Mouse (Mus musculus): ENCODE measurements around the gene Cd80.

Gene Cd80

GRCm38 (mm10) chr16:38450707-38451106 is 4.7 kb upstream of the Cd80 start:
- DNase-seq: no peak

DNA sequence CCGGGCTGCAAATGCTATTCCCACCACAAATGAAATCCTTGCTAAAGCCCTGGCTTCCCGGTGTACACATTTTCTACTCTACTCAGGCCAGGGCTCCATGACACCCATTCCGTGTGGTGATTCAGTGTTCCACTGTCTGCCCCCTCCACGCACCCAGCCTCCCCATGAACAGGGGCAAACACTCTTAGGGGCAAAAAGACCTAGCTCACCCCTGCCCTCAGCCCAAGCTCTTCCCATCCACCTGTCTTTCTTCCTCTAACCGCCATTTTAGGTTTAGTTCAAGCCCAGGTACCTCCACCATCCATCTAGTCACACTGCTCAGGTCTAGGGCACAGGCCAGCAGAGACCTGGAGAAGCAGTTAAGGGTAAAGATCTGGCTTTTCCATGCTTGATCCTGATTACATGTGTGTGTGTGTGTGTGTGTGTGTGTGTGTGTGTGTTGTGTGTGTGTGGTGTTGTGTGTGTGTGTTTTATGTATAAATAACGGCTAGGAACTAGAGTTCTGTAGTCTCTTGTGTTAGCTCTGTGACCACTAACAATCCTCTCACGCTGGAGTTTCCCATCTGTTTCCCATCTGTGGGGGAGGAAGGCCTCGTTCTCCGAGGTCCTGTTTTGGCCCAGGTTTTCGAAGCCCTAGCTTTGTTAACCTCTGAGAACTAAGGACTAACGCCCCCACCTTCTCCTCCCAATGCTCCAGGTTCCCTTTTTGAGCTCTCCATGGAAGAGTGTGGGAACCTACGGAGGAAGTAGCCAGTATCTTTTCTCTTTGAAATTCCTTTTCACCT is 3.7 kb upstream of the Cd80 start:
- peak in 1 of 2 experiments; percentile 40 for DNase-seq

DNA sequence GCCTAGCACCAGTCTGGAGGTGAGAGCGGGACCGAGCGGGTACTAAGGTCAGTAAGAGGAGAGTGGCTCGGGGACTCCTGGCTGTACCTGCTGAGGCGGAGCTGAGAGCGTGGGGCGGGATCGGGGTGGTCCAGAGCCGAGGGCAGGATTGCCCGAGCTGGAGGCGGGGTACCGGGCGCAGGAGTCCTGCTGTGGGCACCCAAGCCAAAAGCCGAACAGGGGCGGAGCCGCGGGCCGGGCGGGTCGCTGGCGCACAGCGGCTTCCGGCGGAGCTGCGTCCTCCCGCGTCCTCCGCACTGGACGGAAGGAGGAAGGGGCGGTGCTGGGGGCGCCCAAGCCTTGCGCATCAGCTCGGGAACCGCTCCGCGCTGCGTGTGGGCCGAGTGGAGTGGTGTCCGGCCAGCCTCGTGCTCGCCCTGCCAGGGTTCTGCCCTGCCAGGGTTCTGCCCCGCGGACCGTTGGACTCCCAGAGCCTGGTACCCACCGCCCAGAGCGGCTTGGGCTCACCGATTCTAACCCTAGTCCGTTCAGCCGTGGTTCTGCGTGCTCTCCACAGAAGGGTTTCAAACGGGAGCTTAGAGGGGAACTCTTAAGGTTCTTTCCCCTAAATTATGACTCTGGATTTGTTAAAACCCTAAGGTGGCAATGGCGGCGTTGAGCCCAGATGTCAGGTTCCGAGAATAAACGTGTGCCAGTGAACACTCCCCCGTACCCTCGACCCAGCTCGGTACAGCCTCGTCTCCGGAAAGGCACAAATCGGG is 2.7 kb upstream of the Cd80 start, which contains the start of gene Adprh:
Gene Adprh (minus strand): TSS at position 262 of the 761 bp plus-strand sequence.
- DNase-seq: peak; percentile 93 to 95

DNA sequence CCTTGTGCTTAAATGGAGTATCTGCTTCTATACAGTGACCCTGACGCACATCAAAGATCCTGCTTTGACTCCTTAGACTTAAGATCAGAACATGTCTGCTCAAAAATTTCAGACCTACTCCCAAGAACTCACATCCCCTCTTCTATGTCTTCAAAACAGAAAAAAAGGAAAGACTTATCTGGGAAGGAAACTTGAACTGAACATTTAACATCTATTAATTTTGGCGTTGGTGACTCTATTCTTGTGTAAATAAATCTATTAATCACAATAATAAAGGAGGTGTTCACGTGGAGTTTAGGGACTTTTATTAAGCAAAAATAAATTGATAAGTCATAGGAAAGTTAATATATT is 2.2 kb upstream of the Cd80 start:
- DNase-seq: no peak

DNA sequence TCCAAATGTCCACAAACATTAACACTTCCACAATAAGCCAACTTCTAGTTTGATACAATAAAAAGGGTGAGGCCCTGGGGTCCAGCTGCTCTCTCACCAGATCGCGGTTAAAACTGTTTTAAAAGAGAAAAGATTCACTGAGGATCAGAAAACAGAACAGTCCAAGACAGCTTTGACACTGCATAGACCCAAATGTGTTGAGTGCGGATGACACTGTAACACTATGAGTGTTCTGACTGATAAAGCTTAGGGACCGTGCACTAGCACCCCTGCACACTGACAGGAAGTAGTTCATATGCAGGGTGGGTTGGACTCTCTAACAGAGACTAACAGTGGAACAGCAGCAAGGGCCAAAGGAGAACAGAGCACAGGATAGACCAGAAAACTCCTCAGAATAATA is 1.4 kb upstream of the Cd80 start:
- DNase-seq: no peak

- no peak for DNase-seq
Measured at GRCm38 (mm10) chr16:38454533-38455254, 667 bp upstream of the Cd80 start.

GRCm38 (mm10) chr16:38456812-38457567 is 1.6 kb downstream of the Cd80 start:
- no peak for DNase-seq

GRCm38 (mm10) chr16:38458600-38459280 is 3.4 kb downstream of the Cd80 start:
- DNase-seq: no peak

- DNase-seq: no peak
Measured at GRCm38 (mm10) chr16:38459990-38460389, 4.6 kb downstream of the Cd80 start.

- DNase-seq: no peak
Measured at GRCm38 (mm10) chr16:38461749-38462148, 6.4 kb downstream of the Cd80 start.

- DNase-seq: no peak
Measured at GRCm38 (mm10) chr16:38462161-38462560, 6.8 kb downstream of the Cd80 start.

DNA sequence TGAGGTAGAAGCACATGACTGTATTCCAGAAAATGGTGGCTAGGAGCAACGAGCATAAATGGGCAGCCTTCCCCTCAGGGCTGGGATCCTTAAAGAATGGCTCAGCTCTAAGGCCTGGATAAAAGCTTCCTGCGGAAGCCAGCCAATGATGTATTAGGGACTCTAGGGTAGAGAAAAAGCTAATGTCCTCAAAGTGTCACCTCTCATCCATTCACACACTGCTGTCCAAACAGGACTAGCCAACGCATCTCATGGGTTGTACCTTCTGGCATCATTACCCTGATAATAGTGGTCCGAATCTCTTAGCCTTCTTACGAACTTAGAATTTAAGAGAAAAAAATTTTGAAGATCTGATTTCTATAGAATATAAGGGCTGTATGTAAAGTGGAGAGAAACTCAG is 7.9 kb downstream of the Cd80 start:
- no peak for DNase-seq

GRCm38 (mm10) chr16:38466089-38466488 is 10.7 kb downstream of the Cd80 start:
- no peak for DNase-seq

- DNase-seq: no peak
Measured at GRCm38 (mm10) chr16:38467091-38467916, 11.9 kb downstream of the Cd80 start.

- no peak for DNase-seq
Measured at GRCm38 (mm10) chr16:38467917-38468705, 12.8 kb downstream of the Cd80 start.

- no peak for DNase-seq
Measured at GRCm38 (mm10) chr16:38468706-38469018, 13.3 kb downstream of the Cd80 start.

GRCm38 (mm10) chr16:38469437-38469836 is 14.1 kb downstream of the Cd80 start:
- DNase-seq: no peak

- no peak for DNase-seq
Measured at GRCm38 (mm10) chr16:38471697-38472506, 16.5 kb downstream of the Cd80 start.

- DNase-seq: no peak
Measured at GRCm38 (mm10) chr16:38472507-38472873, 17.1 kb downstream of the Cd80 start.

- no peak for DNase-seq
Measured at GRCm38 (mm10) chr16:38473661-38474060, 18.3 kb downstream of the Cd80 start.

All from cerebellum, postnatal 25 days (tissue).